Mouse (Mus musculus): Measurements from ENCODE around the gene Fars2.

DNA sequence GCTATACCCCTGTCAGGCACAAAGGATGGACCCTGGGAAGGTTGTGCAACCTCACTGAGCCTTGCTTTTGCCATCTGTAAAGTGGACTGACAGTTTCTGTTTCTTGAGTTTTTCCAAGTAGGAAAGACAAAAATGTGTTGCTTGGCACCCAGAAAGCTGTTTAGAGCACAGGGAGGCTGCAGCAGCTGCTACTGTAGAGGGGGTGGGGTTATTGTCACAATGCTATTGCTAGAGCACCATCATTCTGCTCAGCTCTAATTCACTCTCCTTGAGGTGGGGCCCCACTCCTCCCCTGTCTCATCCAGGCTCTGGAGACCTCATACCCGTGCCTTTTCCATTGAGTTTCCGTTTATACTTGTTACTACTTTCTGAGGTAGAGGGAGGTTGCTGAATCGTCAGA, 375.2 kb downstream of the Fars2 start:
- no peak for TF ChIP-seq POLR2A (IDR thresholded peaks at IDR 0.05; ENCODE audit: control insufficient read depth, low read depth, low read length)
- no peak for TF ChIP-seq CTCF (IDR thresholded peaks at IDR 0.05; ENCODE audit: control insufficient read depth, insufficient read depth, insufficient replicate concordance, low read depth, low read length)

Data from testis, adult 2 months (tissue).